Mouse (Mus musculus) ES-Bruce4 (cell line): ENCODE results near the gene Sv2a.

Experiments used
- CTCF ChIP-seq: IDR thresholded peaks from one replicate; pipeline ENCODE4 v1.8.1; 2011; ENCODE audit warnings: low read depth, low read length
- POLR2A ChIP-seq: IDR thresholded peaks from one replicate; pipeline ENCODE4 v1.8.1; 2011; ENCODE audit warnings: low read length; ENCODE audit not compliant: insufficient read depth

DNA sequence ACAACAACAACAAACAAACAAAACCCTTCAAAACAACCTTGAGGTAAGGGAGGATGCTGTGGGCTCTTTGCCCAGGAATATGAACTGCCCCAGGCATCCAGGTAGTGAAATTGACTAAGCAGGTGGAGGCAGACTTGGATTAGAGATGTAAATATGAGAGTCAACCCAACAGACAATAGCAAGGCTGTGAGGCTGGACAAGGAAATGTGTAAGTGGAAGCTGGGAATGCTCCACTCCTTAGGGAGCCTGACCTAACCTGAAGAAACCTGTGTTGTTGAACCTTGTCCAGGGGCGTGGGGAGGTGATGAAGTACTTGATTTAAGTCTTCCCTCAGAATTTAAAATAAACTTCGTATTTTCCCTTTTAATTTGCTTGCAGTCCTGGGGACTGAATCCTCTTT, 2.0 kb upstream of the Sv2a start:
- TF ChIP-seq CTCF (no peak), POLR2A (no peak)
